Mouse (Mus musculus): ENCODE data around the gene Il18.
"Not testable (repeated sequence)": the region's sequence is repeated elsewhere in the genome, so short reads cannot be mapped to it uniquely, and the experiment has no call there.

The Il18 gene

GRCm38 (mm10) chr9:50612115-50612514 lies 57.5 kb downstream of the Il18 start:
- no peak for DNase-seq

- no peak for DNase-seq
Observed at GRCm38 (mm10) chr9:50616161-50616560, 61.5 kb downstream of the Il18 start.

DNA sequence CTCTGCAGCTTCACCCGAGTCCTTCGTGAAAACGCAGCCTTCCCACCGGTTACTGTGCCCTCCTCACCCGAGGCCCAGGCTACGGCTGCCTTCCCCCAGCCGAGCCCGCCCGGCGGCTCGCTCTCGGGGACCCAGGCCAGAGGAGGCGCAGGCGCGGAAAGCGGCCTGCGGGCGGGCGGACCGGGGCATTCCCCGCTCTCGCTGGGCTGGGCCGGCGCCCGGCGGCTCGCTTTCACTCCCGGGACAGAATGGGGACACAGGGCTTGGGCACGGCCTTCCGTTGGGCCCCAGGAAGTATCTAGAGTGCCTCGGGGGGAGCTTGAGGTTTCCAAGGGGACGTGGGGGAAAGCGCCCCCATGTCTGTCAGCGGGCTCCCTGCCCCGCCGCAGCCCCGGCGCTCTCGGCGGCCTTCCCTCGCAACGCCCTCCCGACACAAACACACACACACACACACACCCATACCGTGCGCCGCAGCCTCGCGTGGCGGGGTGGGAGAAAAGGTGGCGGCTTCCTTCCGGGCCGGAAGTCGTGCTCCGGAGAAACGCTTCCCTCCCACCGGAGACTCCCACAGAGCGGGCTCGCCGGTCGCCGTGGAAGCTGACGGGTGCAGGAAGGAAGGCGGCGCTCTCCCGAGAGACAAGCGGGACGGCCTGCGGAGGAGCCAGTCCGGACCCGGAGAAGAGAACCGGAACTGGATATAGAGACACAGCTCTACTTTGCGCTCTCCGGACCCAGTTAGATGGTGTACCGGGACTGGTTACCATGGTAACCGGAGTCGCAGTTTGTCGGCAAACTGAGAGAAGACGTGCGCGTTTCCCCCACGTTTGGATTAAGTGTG lies 62.4 kb downstream of the Il18 start, which contains the start of the genes Pih1d2 and Nkapd1:
Gene Pih1d2 (plus strand): TSS at position 556 of the 838 bp plus-strand sequence.
Gene Nkapd1 (minus strand): TSS at position 699 of the 838 bp plus-strand sequence.
- peak; percentile 90 for DNase-seq

GRCm38 (mm10) chr9:50617794-50618330 lies 63.2 kb downstream of the Il18 start:
- DNase-seq = no peak

DNA sequence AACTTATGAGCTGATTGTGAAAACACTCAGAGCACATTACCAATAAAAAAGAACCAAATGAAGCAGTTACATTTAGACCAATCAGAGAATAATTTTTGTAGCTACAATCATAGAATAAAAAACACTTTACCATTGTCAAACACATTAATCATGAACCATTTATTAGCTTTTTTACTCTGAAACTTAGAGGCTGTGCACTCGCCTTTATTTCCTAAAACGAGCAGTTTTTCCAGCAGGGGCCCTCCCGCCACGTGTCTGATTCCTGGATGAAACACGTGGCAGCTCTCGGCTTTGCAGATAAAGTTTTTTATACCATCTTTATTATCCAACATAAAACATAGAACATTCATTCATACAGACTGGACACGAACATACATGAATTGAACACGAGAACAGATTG lies 76.3 kb downstream of the Il18 start:
- not testable (repeated sequence) for DNase-seq
